Mouse (Mus musculus): ENCODE data around the gene Kif12.

The Kif12 gene

DNA sequence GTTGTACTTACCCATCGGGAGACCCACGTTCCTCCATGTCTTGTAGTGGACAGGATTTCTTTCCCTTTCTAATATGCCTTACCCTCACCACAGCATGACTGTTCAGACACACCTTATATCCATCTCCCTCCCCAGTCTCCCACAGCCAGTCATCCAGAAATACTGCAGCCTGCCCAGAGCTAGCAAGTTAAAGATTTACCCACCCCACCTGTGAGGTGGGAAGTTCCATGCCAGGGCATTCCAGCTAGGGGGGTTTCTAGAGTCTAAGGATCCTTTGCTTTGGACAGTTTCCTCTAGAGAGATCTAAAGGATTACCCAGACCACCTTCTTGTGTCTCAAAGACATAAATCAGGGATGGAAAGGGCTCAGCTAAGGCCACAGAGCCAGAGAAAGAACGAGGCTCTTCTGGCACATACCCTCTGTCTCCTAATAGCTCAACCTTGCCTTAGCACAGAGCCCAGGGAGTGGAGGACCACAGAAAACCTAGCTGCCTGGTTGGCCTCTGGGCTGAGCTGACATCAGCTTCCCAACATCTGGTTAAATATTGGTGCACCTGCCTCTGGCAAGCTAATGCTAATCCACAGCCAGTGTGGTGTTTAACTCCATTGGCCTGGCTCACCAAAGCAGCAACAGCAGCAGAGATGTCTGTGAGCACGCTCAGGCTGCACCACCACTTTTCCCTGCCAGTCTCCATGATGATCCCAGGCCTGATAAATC lies at the start of gene Kif12:
Gene Kif12, minus strand, starts transcription at position 163 of the 717 bp plus-strand sequence.
- DNase-seq (ENCODE audit: low spot score), result no peak

- no peak for DNase-seq (ENCODE audit: low spot score)
Measured at GRCm38 (mm10) chr4:63221096-63221958, 49.4 kb upstream of the Kif12 start.

- DNase-seq (ENCODE audit: low spot score), result no peak
Measured at GRCm38 (mm10) chr4:63219635-63220034, 47.7 kb upstream of the Kif12 start.

DNA sequence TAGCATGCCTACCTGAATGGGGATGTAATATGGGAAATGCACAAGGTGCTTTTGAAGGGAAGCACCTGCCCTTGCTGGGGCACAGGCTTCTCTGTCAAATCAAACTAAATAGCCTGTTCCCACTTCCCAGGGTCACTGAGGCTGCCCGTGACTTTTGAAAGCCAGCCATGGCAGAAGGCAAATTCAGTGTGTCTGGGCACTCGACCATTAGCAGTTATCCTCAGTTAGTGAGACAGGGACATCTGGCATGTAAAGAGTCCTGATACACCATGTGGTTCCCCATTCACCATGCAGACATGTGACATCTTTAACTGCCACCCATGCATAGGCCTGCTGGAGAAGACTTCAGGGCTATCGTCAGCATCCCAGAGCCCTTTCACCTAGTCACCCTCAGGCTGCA lies 47.1 kb upstream of the Kif12 start:
- DNase-seq (ENCODE audit: low spot score), result no peak

DNA sequence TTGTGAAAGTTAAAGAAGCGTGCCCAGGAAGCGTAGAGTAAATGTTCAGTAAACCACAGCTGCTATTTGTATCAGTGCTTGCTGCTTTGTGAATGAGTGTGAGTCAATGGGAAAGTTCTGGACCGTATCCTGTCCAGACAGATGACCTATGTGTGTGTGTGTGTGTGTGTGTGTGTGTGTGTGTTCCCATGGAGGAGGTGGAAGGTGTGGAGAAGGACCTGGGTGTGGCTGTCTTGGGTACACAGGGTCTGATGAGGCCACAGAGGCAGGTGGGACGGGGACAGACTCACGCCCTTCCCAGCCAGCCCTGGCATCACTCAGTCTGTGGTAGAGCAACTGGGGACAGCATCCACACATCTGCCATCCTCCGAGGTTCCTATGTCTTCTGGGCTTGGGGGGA lies 45.6 kb upstream of the Kif12 start:
- no peak for DNase-seq (ENCODE audit: low spot score)

GRCm38 (mm10) chr4:63216566-63216965 lies 44.6 kb upstream of the Kif12 start:
- DNase-seq (ENCODE audit: low spot score), result no peak

DNA sequence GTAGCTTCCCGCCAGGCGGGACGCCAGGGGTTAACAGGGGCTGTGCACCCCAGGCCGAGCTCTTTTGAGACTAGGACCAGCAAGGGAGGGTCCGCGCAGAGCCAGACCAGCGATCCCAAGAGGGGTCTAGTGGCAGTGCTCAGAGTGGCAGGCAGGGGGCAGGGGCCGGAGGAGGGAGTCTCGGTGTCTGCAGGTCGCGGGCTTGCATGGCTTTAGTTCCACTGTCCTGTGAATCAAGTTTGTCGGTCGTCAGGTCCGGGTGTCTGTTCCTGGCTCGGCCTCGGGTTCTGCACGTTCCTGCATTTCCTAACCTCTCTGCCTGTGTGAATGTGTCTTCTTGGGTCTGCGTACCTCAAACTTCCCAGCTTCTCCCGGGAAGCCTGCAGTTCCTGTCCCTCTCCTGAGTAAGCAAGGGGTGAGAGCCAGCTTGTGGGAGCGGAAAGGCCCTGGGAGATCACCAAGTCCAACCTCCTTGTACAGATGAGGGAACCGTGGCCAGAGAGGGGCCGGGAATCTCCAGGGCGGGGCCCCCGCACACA lies 44.1 kb upstream of the Kif12 start:
- DNase-seq (ENCODE audit: low spot score), result peak; percentile 35

GRCm38 (mm10) chr4:63215185-63215992 lies 43.5 kb upstream of the Kif12 start:
- DNase-seq (ENCODE audit: low spot score), result peak; percentile 65

DNA sequence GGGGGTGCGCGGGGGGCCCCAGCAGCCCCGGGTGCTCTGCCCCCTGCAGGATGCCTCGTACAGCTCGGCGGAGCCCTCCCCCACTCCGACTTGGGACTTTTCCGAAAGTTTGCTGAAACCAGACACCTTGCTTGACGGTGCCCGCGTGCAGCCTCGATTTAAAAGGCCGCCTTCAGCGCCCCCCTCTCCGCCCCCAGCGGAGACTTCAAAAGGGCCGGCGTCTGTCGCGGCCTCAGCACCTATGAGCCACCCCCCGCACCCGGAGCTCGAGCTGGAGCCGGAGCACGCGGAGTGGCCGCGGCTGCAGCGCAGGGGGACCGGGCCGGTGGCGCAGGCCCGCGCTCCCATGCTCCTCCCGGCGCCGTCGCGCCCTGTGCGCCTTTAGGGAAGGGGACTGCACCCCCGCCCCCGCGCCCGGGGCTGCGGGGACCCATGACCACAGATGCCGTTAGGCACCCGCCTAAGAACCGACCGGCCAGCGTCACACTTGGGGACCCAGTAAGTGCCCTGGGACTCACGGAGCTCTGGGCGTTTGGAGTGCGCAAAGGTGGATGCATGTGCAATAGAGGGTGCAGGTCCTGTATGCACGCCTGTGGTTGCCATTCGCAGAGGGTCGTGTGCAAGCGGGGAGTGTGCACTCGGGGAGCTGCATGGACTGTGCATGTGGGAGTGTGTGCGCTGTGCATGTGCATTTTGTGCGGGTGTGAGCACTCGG lies 42.1 kb upstream of the Kif12 start, which contains the start of gene Col27a1:
Gene Col27a1, plus strand, starts transcription at position 98 of the 715 bp plus-strand sequence.
- no peak for DNase-seq (ENCODE audit: low spot score)

- DNase-seq (ENCODE audit: low spot score), result no peak
Measured at GRCm38 (mm10) chr4:63205583-63205982, 33.7 kb upstream of the Kif12 start.

GRCm38 (mm10) chr4:63203874-63204273 lies 31.9 kb upstream of the Kif12 start:
- DNase-seq (ENCODE audit: low spot score), result no peak

- no peak for DNase-seq (ENCODE audit: low spot score)
Measured at GRCm38 (mm10) chr4:63199366-63199765, 27.4 kb upstream of the Kif12 start.

GRCm38 (mm10) chr4:63194366-63194765 lies 22.4 kb upstream of the Kif12 start:
- no peak for DNase-seq (ENCODE audit: low spot score)

- no peak for DNase-seq (ENCODE audit: low spot score)
Measured at GRCm38 (mm10) chr4:63191641-63192040, 19.7 kb upstream of the Kif12 start.

- DNase-seq (ENCODE audit: low spot score), result peak; percentile 14
Measured at GRCm38 (mm10) chr4:63186281-63186870, 14.4 kb upstream of the Kif12 start.

- DNase-seq (ENCODE audit: low spot score), result peak; percentile 14
Measured at GRCm38 (mm10) chr4:63181556-63181955, 9.6 kb upstream of the Kif12 start.

- DNase-seq (ENCODE audit: low spot score), result no peak
Measured at GRCm38 (mm10) chr4:63171122-63171521, 809 bp downstream of the Kif12 start.

GRCm38 (mm10) chr4:63170061-63170460 lies 1.9 kb downstream of the Kif12 start:
- DNase-seq (ENCODE audit: low spot score), result no peak

GRCm38 (mm10) chr4:63166323-63166722 lies 5.6 kb downstream of the Kif12 start:
- DNase-seq (ENCODE audit: low spot score), result no peak

DNA sequence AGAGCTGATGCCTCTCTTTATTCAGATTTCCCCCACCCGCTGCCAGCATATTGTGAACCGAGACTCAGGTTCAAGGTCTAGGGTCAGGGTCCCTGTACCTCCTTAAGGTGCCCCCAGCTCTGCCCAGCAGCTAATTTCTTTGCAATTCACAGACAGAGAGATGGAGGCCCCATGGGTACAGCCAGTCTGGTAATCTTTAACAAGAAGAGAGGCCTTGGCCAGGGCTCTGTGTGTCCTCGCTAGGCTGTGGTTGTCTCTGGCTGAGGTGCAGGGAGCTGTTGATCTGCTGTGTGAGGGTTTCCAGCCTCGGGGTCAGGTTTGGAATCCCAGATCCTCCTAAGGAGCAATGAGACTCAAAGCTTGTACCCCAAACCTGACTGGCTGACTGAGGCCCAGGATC lies 6.3 kb downstream of the Kif12 start:
- DNase-seq (ENCODE audit: low spot score), result no peak

Measured in testis, postnatal 14 days (tissue).